Mouse (Mus musculus): ENCODE results near the gene Atcay. TPM values are rescaled to one million over a fixed set of nuclear protein-coding genes. Genes with fewer than 3 reads are reported as not detected.

The Atcay gene
- total and polyA plus RNA-seq, 2 experiments: not detected

DNA sequence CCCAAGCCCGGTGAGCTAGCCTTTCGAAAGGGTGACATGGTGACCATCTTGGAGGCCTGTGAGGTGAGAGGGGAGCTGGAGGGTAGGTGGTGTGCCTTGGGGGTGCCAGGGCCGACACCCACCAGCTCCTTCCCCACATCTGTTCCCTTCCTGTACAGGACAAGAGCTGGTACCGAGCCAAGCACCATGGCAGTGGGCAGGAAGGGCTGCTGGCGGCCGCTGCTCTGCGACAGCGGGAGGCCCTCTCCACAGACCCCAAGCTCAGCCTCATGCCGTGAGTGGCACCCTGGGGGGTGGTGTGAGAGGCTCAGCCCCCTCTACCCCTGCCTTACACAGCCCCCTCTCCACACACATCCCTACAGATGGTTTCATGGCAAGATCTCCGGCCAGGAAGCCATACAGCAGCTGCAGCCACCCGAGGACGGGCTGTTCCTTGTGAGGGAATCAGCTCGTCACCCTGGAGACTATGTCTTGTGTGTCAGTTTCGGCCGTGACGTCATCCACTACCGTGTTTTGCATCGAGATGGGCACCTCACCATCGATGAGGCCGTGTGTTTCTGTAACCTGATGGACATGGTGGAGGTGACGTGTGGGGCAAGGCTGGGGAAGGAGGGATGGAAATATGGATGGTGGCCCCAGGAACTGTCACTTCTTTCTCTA is 28.7 kb upstream of the Atcay start:
- DNase-seq (ENCODE audit: extremely low read depth, low read depth, low spot score): no peak
- peaks cover 21% of the 10 kb centered on the region for H3K27me3 ChIP-seq (ENCODE audit: control insufficient read depth, insufficient read depth, low read length)
- 59% methylated on average over 21 of the region's 21 CpGs for WGBS
- TF ChIP-seq CTCF (IDR thresholded peaks at IDR 0.05; ENCODE audit: low read depth, low read length) (no peak), POLR2A (IDR thresholded peaks at IDR 0.05; ENCODE audit: extremely low read depth, insufficient read depth, low read length) (no peak)
- no peak overlapping the region for H3K4me3 ChIP-seq (ENCODE audit: insufficient read depth, low read depth, low read length)
- no peak overlapping the region for H3K9ac ChIP-seq (ENCODE audit: low read depth, low read length)
- H3K79me2 ChIP-seq (ENCODE audit: control insufficient read depth, insufficient read depth, low read length): no peaks in the 10 kb centered on the region
- no peaks in the 10 kb centered on the region for H3K4me1 ChIP-seq (ENCODE audit: control insufficient read depth, insufficient read depth, low read length)
- no peak overlapping the region for H3K27ac ChIP-seq (replicated peaks; ENCODE audit: insufficient read depth, low read depth, low read length)
- H3K36me3 ChIP-seq (ENCODE audit: control insufficient read depth, insufficient read depth, low read length): no peaks in the 10 kb centered on the region

DNA sequence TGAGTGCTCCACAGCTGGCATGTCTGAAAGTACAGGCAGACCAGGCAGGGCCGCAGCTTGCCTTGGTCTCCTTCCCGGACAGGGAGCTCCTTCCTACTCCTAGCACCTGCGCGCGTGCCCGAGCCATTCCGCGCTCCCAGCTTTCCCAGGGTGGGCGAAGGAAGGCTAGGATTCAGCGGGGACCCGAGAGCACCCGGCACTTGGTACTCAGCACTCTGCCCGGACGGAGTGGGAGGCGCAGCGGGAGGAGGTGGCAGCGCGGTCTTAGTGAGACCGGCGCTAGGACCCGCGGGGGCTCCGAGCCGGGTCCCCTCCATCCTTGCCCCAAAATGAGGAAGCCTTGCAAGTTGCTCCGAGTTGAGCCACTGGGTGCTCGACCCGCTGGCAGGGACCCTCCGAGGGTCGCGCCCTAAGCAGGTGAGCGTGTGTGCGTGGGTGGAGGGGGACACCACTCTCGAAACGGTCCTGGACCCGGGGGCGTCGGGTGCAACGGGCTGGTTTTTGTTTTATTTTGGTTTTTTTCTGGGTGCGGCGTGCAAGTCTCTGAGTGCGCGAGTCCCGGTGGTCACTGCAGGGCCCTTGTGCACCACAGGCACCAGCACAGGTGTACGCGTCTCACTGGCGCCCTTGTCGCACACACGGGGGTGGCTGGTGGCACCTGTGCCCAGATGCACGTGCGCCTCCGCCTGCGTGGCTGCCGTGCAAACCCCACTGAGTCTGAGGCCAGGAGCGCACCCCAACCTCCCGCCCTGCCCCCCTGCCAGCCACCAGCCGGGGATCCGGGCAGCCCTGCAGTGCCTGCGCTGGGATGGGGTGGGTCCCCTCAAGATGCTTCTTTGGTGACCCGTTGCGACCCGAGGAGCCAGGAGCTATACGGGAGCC is 26.8 kb upstream of the Atcay start:
- TF ChIP-seq CTCF (IDR thresholded peaks at IDR 0.05; ENCODE audit: low read depth, low read length) (no peak), POLR2A (IDR thresholded peaks at IDR 0.05; ENCODE audit: extremely low read depth, insufficient read depth, low read length) (no peak)
- H3K79me2 ChIP-seq (ENCODE audit: control insufficient read depth, insufficient read depth, low read length): no peaks in the 10 kb centered on the region
- DNase-seq (ENCODE audit: extremely low read depth, low read depth, low spot score): no peak
- 0 out of 2 replicates have a peak overlapping the region, but pooled peaks have one; percentile 31 for H3K9ac ChIP-seq (ENCODE audit: low read depth, low read length)
- H3K27me3 ChIP-seq (ENCODE audit: control insufficient read depth, insufficient read depth, low read length): peaks cover 21% of the 10 kb centered on the region
- no peaks in the 10 kb centered on the region for H3K4me1 ChIP-seq (ENCODE audit: control insufficient read depth, insufficient read depth, low read length)
- H3K4me3 ChIP-seq (ENCODE audit: insufficient read depth, low read depth, low read length): peak overlapping the region; percentile 51
- H3K27ac ChIP-seq (replicated peaks; ENCODE audit: insufficient read depth, low read depth, low read length): no peak overlapping the region
- WGBS: 5% methylated on average over 62 of the region's 62 CpGs
- no peaks in the 10 kb centered on the region for H3K36me3 ChIP-seq (ENCODE audit: control insufficient read depth, insufficient read depth, low read length)

DNA sequence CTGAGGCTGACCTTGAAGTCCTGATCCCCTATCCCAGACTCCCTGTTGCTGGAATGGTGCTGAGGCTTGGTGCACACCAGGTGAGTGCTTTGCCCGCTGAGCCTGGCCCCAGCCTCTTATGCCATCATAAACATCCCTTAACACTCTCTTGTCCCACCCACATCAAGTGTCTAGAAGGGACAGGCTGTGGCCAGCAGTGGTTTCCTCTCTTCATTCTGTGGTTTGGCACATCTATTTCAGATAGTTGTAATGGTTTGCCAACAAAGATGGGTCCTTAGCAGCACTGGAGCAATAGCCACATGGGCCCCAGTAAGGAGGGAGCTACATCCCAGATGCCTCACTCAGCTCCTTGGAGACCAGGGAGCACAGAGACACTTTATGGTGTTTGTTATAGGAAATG is 24.3 kb upstream of the Atcay start:
- H3K9ac ChIP-seq (ENCODE audit: low read depth, low read length): no peak overlapping the region
- H3K79me2 ChIP-seq (ENCODE audit: control insufficient read depth, insufficient read depth, low read length): no peaks in the 10 kb centered on the region
- H3K27ac ChIP-seq (replicated peaks; ENCODE audit: insufficient read depth, low read depth, low read length): no peak overlapping the region
- H3K4me3 ChIP-seq (ENCODE audit: insufficient read depth, low read depth, low read length): no peak overlapping the region
- H3K4me1 ChIP-seq (ENCODE audit: control insufficient read depth, insufficient read depth, low read length): no peaks in the 10 kb centered on the region
- H3K36me3 ChIP-seq (ENCODE audit: control insufficient read depth, insufficient read depth, low read length): no peaks in the 10 kb centered on the region
- WGBS: 53% methylated on average over 1 of the region's 1 CpGs
- TF ChIP-seq POLR2A (IDR thresholded peaks at IDR 0.05; ENCODE audit: extremely low read depth, insufficient read depth, low read length) (no peak), CTCF (IDR thresholded peaks at IDR 0.05; ENCODE audit: low read depth, low read length) (no peak)
- H3K27me3 ChIP-seq (ENCODE audit: control insufficient read depth, insufficient read depth, low read length): peaks cover 17% of the 10 kb centered on the region
- no peak for DNase-seq (ENCODE audit: extremely low read depth, low read depth, low spot score)

DNA sequence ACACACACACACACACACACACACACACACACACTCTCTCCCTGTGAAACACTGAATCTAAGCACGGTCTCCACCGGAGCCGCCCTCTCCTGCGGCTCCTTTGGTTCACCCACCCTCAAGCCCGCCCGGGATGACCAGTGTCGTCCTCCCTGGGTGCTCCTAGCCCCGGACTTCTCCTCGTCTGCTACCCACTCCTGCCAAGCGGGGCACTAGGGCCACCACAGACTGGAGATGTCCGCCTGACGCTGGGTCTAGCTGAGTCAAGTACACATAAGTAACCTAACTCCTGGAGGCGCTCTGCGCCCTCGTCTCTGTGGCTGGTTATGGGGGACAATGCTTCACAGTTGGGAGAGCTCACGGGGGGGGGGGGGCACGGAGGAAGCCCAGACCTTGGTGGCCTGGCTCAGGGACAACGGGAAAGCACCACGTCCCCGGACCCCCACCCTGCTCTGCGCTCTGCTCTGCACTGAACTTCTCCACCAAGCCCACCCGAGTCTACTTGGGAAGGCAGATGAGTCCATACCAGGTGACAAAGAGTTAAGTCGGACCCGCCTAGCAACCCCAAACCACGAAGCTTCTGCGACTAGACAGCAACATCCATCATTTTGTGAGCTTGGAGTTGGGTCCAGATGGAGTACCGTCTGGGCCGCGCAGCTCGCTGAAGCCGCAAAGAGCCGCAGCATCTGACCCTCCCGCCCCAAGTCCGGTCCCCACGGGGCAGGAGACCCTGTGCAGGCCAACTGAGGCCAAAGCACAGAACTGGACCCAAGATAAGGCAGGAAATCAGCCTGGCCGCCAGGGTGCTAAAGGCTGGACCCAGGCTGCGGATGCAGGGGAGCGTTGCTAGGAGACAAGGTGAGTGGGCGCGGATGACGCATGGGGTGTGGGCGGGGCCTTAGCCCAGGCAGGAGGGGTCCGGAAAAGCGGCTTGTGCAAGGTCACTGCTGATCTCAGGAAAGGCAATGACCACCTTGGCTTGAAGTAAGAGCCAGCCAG is 22.1 kb upstream of the Atcay start, which contains the start of gene Matk:
TSS of gene Matk (plus strand) at position 512 of the 996 bp plus-strand sequence.
- Histone ChIP-seq H3K9ac (ENCODE audit: low read depth, low read length) (no peak within 1 kb of the TSS), H3K79me2 (ENCODE audit: control insufficient read depth, insufficient read depth, low read length) (no peaks in the 10 kb centered on the region), H3K36me3 (ENCODE audit: control insufficient read depth, insufficient read depth, low read length) (no peaks in the 10 kb centered on the region), H3K27me3 (ENCODE audit: control insufficient read depth, insufficient read depth, low read length) (peaks cover 8% of the 10 kb centered on the region), H3K4me1 (ENCODE audit: control insufficient read depth, insufficient read depth, low read length) (no peaks in the 10 kb centered on the region), H3K4me3 (ENCODE audit: insufficient read depth, low read depth, low read length) (no peak within 1 kb of the TSS), H3K27ac (replicated peaks; ENCODE audit: insufficient read depth, low read depth, low read length) (no peak within 1 kb of the TSS)
- WGBS: 23% methylated on average over 43 of the region's 44 CpGs
- DNase-seq (ENCODE audit: extremely low read depth, low read depth, low spot score): no peak
- TF ChIP-seq POLR2A (IDR thresholded peaks at IDR 0.05; ENCODE audit: extremely low read depth, insufficient read depth, low read length) (no peak), CTCF (IDR thresholded peaks at IDR 0.05; ENCODE audit: low read depth, low read length) (no peak)

DNA sequence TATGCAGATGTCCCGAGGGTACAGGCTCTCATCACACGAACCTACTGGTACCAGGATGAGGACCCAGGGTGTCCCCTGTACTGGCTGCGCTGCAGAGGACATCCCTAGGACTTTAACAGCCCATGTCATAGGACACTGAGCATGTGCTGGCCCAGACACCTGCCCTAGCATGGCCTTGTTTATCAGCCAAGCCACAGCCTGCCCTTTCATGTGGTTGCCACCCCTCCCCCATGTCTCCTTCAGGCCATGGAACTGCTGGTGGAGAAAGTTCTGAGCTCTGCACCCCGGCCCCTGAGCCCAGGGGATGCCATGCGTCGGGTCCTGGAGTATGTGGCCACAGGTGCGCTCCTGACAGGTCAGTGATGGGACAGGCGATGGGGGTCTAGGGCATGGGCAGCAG is 18.8 kb upstream of the Atcay start:
- DNase-seq (ENCODE audit: extremely low read depth, low read depth, low spot score): no peak
- Histone ChIP-seq H3K36me3 (ENCODE audit: control insufficient read depth, insufficient read depth, low read length) (no peaks in the 10 kb centered on the region), H3K9ac (ENCODE audit: low read depth, low read length) (no peak overlapping the region), H3K79me2 (ENCODE audit: control insufficient read depth, insufficient read depth, low read length) (no peaks in the 10 kb centered on the region), H3K27ac (replicated peaks; ENCODE audit: insufficient read depth, low read depth, low read length) (no peak overlapping the region), H3K4me1 (ENCODE audit: control insufficient read depth, insufficient read depth, low read length) (no peaks in the 10 kb centered on the region), H3K27me3 (ENCODE audit: control insufficient read depth, insufficient read depth, low read length) (no peaks in the 10 kb centered on the region), H3K4me3 (ENCODE audit: insufficient read depth, low read depth, low read length) (no peak overlapping the region)
- TF ChIP-seq POLR2A (IDR thresholded peaks at IDR 0.05; ENCODE audit: extremely low read depth, insufficient read depth, low read length) (no peak), CTCF (IDR thresholded peaks at IDR 0.05; ENCODE audit: low read depth, low read length) (no peak)
- 93% methylated on average over 8 of the region's 8 CpGs for WGBS

Data from liver, adult 2 months (tissue).